8 mouse cellular contexts compared by ENCODE assay signal in genomic region chr5:45278005-45278432, GRCm38 (mm10).
A peak's percentile ranks its signal among the peaks of the same experiment; 100 is the strongest.
DNase-seq lines count a peak whose midpoint lies in the region; ATAC-seq and TF ChIP-seq lines count a peak whose summit lies in the region.

No protein-coding gene starts in this region.

- no peak for TF ChIP-seq EP300 in lung, postnatal 0 days (IDR thresholded peaks at IDR 0.05)
- TF ChIP-seq EP300 in stomach, postnatal 0 days (optimal IDR thresholded peaks at IDR 0.05): no peak

- no peak for ATAC-seq in heart, embryonic 12.5 days (ENCODE audit: insufficient number of reproducible peaks, low FRiP score)
- ATAC-seq in hindbrain, postnatal 0 days: no peak
- peak; percentile 38; the same call in 1 of the 2 replicates for ATAC-seq in lung, postnatal 0 days
- peak; percentile 79 for ATAC-seq in stomach, postnatal 0 days (ENCODE audit: low FRiP score, low TSS enrichment)
- ATAC-seq in CD4-positive, CD25-positive, alpha-beta regulatory T cell, adult 4 months: no peak

- TF ChIP-seq CTCF in hindbrain, postnatal 0 days (IDR thresholded peaks at IDR 0.05; ENCODE audit: low read depth): no peak
- TF ChIP-seq CTCF in lung, postnatal 0 days (IDR thresholded peaks at IDR 0.05): no peak
- TF ChIP-seq CTCF in stomach, postnatal 0 days (IDR thresholded peaks at IDR 0.05; ENCODE audit: low read depth): no peak

- H3K27ac ChIP-seq in heart, embryonic 12.5 days (ENCODE audit: poor library complexity, severe bottlenecking): no peak overlapping the region
- peak overlapping the region; percentile 45; the same call in 1 of the 2 replicates for H3K27ac ChIP-seq in hindbrain, postnatal 0 days
- no peak overlapping the region for H3K27ac ChIP-seq in lung, postnatal 0 days (ENCODE audit: low read length)
- H3K27ac ChIP-seq in stomach, postnatal 0 days (replicated peaks): no peak overlapping the region; the same call in 1 of the 2 replicates

- no peaks in the 10 kb centered on the region for H3K9me3 ChIP-seq in heart, embryonic 12.5 days (replicated peaks)
- H3K9me3 ChIP-seq in hindbrain, postnatal 0 days (ENCODE audit: low read length): no peaks in the 10 kb centered on the region
- H3K9me3 ChIP-seq in lung, postnatal 0 days (ENCODE audit: low read length): no peaks in the 10 kb centered on the region
- H3K9me3 ChIP-seq in stomach, postnatal 0 days (ENCODE audit: control insufficient read depth, low read length): no peaks in the 10 kb centered on the region

- peak overlapping the region; percentile 73 for H3K4me2 ChIP-seq in heart, embryonic 12.5 days
- H3K4me2 ChIP-seq in hindbrain, postnatal 0 days (ENCODE audit: low read depth, low read length): peak overlapping the region; percentile 65
- peak overlapping the region; percentile 59 for H3K4me2 ChIP-seq in lung, postnatal 0 days (replicated peaks; ENCODE audit: low read depth, low read length)
- H3K4me2 ChIP-seq in stomach, postnatal 0 days (replicated peaks; ENCODE audit: low read depth): peak overlapping the region; percentile 60

- 0 out of 2 replicates have a peak, but pooled peaks cover 3% of the 10 kb centered on the region for H3K4me1 ChIP-seq in heart, embryonic 12.5 days (replicated peaks)
- H3K4me1 ChIP-seq in hindbrain, postnatal 0 days (ENCODE audit: insufficient read depth, low read length): no peaks in the 10 kb centered on the region
- no peaks in the 10 kb centered on the region for H3K4me1 ChIP-seq in lung, postnatal 0 days (ENCODE audit: insufficient read depth, low read depth, low read length)
- H3K4me1 ChIP-seq in stomach, postnatal 0 days (replicated peaks; ENCODE audit: control insufficient read depth, insufficient read depth): no peaks in the 10 kb centered on the region; the same call in 1 of the 2 replicates

- H3K4me3 ChIP-seq in heart, embryonic 12.5 days: peak overlapping the region; percentile 40
- H3K4me3 ChIP-seq in hindbrain, postnatal 0 days (ENCODE audit: low read length): peak overlapping the region; percentile 35
- peak overlapping the region; percentile 31 for H3K4me3 ChIP-seq in lung, postnatal 0 days (ENCODE audit: low read depth, low read length)
- H3K4me3 ChIP-seq in stomach, postnatal 0 days (ENCODE audit: low read depth, low read length): peak overlapping the region; percentile 32

- H3K9ac ChIP-seq in heart, embryonic 12.5 days: peak overlapping the region; percentile 61
- peak overlapping the region; percentile 50; the same call in 1 of the 2 replicates for H3K9ac ChIP-seq in hindbrain, postnatal 0 days (replicated peaks; ENCODE audit: low read length)
- 0 out of 2 replicates have a peak overlapping the region, but pooled peaks have one; percentile 23 for H3K9ac ChIP-seq in lung, postnatal 0 days (replicated peaks; ENCODE audit: low read depth)
- peak overlapping the region; percentile 41; the same call in 1 of the 2 replicates for H3K9ac ChIP-seq in stomach, postnatal 0 days (ENCODE audit: low read length)

- no peaks in the 10 kb centered on the region for H3K36me3 ChIP-seq in heart, embryonic 12.5 days
- no peaks in the 10 kb centered on the region for H3K36me3 ChIP-seq in hindbrain, postnatal 0 days (ENCODE audit: insufficient read depth, low read length)
- H3K36me3 ChIP-seq in lung, postnatal 0 days (ENCODE audit: insufficient read depth, low read length): no peaks in the 10 kb centered on the region
- H3K36me3 ChIP-seq in stomach, postnatal 0 days (ENCODE audit: control insufficient read depth, insufficient read depth, low read length): no peaks in the 10 kb centered on the region

- WGBS in heart, embryonic 12.5 days: 2% methylated on average over 10 of the region's 10 CpGs
- WGBS in hindbrain, postnatal 0 days: 0% methylated on average over 10 of the region's 10 CpGs
- 4% methylated on average over 10 of the region's 10 CpGs for WGBS in lung, postnatal 0 days
- WGBS in stomach, postnatal 0 days: under 1% methylated on average over 10 of the region's 10 CpGs

- no peaks in the 10 kb centered on the region for H3K27me3 ChIP-seq in heart, embryonic 12.5 days (replicated peaks)
- H3K27me3 ChIP-seq in hindbrain, postnatal 0 days (ENCODE audit: insufficient read depth, low read length): no peaks in the 10 kb centered on the region
- no peaks in the 10 kb centered on the region for H3K27me3 ChIP-seq in lung, postnatal 0 days (replicated peaks; ENCODE audit: insufficient read depth, low read length)
- H3K27me3 ChIP-seq in stomach, postnatal 0 days (ENCODE audit: control insufficient read depth, insufficient read depth, low read length): no peaks in the 10 kb centered on the region

- no peak for DNase-seq in heart, adult 11 months
- peak; percentile 58 for DNase-seq in embryo, embryonic 10 days (ENCODE audit: low spot score)
- DNase-seq in hindbrain, postnatal 0 days (ENCODE audit: low spot score): peak; percentile 39
- peak; percentile 26 for DNase-seq in lung, postnatal 0 days (ENCODE audit: low spot score)
- peak; percentile 26 for DNase-seq in stomach, postnatal 0 days (ENCODE audit: low spot score)
- DNase-seq in testis, postnatal 10 days (ENCODE audit: low spot score): no peak

Comparison
In these comparisons a context has a peak if more than half of its experiments do, and no peak if none do; other contexts are left out.
1. ATAC-seq: peak in lung, postnatal 0 days (single experiment) and stomach, postnatal 0 days (single experiment); none in heart, embryonic 12.5 days (single experiment), hindbrain, postnatal 0 days (single experiment) and CD4-positive, CD25-positive, alpha-beta regulatory T cell, adult 4 months (single experiment).
2. DNase-seq: peak in embryo, embryonic 10 days (single experiment), hindbrain, postnatal 0 days (single experiment), lung, postnatal 0 days (single experiment) and stomach, postnatal 0 days (single experiment); none in heart, adult 11 months (single experiment) and testis, postnatal 10 days (single experiment).
3. Peak in every context shown above with its lines, with median percentiles within 50 percentile points of each other: H3K4me2 ChIP-seq, H3K4me3 ChIP-seq and H3K9ac ChIP-seq.